Mouse (Mus musculus): ENCODE results near the gene Dse.

Gene Dse

DNA sequence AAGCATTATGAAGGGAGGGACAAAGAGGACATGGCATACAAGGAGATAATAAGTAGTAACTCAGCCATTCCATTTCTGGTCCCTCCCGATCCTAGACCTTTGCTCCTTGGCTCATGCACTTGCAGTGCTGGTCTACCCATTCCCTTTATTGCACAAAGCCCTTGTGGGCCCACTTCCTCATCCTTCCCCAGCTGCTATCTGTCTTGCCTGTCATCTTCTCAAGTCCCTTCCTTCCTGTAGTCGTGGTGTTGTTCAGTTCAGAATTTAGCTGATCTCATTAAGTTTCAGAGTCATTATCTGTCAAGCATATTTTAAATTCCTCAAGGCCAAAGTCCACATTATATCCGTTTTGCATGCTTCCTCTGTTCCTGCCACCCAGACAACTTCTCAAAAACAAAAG, 9.5 kb downstream of the Dse start:
- no peak for DNase-seq

GRCm38 (mm10) chr10:34197269-34197668, 10.2 kb downstream of the Dse start:
- no peak for DNase-seq

DNA sequence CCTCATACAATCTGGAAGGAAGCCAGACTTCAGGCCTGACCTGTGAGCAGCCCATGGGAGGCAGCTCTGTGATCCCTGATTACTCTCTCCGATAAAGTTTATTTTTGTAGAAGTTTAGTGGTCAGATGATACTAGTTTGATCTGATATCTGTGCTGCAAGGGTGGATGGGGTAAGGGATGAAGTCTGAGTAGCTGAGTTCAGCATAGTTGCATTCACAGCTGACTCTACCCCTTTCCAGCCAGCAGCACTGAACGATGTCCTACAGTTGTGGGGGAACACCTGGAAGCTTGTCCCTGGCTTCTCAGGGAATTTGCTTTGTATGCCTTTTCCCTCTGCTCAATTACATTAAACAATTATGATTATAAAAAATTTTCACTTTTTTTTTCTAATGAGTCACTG, 12.6 kb downstream of the Dse start:
- DNase-seq, result no peak

GRCm38 (mm10) chr10:34194503-34194902, 13.0 kb downstream of the Dse start:
- no peak for DNase-seq

DNA sequence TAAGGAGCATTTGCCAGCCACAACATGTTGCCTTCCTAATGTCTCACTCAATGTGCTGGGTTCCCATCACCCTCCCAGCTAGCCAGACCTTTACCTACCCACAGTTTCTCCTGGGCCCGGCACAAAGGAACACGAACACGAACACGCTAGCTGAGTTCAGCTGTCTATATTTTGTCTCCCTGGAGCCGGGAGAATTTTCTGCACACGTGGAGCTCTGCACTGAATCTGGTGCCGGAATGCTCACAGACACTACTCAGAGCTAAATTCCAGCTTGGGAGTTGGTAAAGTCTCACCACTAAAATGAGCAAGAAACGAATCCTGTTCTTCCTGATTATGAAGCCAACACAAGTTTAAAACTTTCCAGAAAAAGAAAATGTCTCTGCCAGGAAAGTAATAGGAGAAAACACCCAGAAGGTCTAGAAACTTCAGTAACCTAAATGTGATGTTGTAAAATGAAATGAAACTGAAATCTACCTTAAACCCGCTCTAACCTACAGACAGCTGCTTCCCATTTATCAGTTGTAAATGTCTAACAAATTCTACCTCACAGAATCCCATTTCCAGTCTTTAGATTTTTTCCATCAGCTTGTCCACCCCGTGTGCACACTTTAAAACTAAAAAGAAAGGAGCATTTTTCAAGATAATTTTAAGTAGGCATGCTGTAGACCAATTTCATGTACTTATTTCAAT, 20.8 kb downstream of the Dse start:
- no peak for DNase-seq

- DNase-seq, result no peak
Observed at GRCm38 (mm10) chr10:34185556-34185955, 22.0 kb downstream of the Dse start.

DNA sequence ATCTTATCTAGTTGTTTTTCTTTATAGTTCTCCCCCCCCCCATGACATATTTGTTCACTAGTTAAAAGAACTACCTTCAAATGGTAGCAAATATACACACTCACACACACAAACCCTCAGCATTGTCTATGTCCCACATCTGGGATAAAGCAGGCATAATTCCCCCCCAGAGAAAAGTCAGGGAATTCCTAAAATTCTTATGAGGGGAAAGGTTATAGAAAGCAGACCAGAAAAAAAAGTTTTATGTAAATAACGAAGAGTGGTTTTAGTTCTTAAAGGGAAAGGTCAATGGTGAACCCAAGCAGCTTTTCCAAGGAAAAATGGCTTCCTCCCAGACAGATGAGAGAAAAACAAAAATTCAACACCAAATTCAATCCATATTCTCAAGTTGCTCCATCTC, 22.6 kb downstream of the Dse start:
- no peak for DNase-seq

DNA sequence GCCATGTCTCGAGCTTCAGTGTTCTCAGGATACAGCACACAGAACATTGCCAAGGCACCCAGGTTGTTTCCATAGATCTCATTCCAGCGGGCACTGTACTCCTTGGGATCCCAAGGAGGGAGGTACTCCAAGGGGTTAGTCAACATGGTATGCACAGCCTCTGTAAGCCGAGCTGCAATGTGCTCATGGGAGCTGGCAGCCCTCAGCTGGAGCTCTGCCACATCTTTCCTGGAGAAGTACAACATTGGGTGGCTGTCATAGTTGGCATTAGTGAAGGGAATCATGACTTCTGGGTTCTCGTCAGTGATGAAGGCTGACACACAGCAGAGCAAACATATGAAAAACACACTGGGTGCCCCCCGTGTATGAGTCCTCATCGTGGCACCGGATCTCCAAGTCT, 23.8 kb downstream of the Dse start:
- no peak for DNase-seq

GRCm38 (mm10) chr10:34175870-34176606, 31.5 kb downstream of the Dse start:
- no peak for DNase-seq

DNA sequence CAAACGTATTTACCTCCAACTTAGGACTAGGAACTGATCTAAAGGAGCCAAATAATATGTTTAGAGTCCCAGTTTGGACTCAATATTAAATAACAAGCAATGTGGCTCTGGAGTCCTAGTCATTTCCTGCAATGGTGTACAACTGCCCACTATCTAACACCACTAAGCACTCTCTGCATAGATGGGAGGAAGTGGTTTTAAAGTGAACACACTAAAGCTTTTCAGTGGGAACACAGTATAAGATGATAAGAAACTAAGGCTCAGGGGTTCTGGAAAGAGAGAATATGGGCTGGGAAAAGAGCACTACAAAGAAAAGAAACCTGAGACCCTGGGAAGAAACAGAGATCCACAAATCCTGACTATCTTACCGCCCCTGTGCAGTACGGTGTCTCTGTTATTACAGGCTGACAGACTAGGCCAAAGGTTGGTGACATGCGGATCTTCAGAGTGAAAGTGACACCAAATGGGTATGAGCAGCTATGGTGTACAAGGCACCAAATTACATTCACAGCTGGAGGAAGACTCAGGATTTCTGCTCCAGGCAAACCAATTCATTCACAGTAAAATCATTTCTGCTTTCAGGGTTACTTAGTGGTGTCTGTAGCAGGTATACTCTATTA, 34.7 kb downstream of the Dse start:
- DNase-seq, result no peak

- DNase-seq, result no peak
Observed at GRCm38 (mm10) chr10:34171660-34172059, 35.9 kb downstream of the Dse start.

DNA sequence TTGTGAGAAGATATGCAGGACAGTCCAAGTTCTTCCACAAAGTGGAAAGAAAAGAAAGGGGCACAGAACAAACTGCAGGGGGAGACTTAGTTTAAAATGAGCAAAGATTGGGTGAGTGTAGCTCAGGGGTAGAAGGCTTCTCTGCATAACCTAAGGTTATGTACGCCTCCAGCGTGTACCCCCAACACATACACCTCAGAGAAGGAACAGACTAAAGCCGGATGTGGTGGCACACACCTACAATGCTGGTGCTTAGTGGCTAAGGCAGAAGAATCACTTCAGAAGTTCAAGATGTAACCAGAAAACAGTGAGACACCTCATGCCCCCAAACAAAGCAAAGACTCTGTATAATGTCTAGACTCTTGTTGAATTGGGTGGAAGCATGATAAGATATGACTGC, 36.3 kb downstream of the Dse start:
- no peak for DNase-seq

DNA sequence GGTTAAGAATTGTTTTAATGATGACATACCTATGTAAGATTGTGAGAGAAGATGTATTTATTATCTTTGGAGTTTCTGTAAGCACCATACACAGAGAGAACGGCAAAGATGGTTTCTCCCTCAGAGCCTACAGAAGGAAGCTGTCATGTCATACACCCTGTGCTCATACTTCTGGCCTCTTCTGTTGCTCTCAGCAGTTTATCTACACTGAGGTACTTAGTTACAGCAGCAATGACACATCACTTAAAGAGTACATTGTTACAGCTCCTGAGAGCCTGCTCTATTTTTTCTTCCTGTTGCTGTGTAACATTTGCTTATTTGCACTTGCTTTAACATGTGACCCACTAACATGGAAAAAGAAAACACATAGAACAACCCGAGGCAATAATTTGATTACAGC, 40.5 kb downstream of the Dse start:
- DNase-seq, result no peak

- DNase-seq, result no peak
Observed at GRCm38 (mm10) chr10:34155796-34156554, 51.5 kb downstream of the Dse start.

GRCm38 (mm10) chr10:34151827-34152226, 55.7 kb downstream of the Dse start:
- no peak for DNase-seq

DNA sequence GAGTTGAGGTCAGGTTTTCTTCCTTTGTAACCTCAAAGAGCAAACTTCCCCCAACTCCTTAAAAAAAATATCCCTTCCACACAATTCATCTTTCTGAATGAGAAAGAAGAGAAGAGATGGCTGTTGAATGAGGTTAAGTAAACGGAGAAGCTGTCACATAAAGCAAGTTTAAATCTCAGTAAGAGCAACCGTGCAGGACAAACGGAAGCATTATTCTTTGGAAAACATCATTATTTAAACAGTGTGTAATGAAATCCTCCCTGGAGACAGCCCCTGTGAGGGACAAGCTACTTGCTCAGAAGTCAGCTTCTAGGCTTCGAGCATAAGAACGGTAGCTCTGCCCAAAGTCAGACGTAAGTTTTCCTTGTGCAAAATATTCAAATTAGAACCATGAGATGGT, 57.1 kb downstream of the Dse start:
- DNase-seq, result no peak

DNA sequence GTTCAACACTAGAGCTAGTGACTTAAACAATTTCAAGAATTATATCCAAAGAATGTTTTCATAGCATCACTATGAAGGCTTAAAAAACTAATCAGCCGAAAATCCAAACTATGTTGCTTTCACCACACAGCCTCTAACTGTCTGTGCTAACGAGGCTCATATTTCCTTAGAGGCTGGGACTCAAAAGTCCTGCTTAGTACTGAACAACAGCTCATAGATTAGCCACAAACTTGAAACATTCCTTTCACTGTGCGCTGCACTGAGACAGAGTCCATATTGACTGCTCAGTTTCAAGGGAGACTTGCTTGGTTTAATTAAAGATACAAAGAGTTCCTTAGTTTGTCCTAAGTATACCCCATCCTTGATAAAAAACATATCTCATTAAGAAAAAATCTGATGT, 57.7 kb downstream of the Dse start:
- DNase-seq, result no peak

DNA sequence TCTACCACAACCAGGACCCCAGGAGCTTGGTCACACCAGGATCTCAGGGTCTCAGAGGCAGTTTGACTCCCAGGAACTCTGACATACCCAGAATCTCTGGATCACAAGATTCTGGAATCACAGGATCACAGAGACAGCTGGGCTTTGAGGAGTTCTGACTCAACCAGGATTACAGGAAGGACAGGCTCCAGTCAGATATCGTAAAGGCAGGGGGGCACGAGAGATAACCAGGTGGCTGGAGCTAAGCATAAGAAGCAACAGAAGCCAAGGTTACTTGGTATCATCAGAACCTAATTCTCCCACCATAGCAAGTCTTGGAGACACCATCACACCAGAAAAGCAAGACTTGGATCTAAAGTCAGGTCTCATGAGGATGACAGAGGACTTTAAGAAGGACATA, 65.8 kb downstream of the Dse start:
- DNase-seq, result no peak

DNA sequence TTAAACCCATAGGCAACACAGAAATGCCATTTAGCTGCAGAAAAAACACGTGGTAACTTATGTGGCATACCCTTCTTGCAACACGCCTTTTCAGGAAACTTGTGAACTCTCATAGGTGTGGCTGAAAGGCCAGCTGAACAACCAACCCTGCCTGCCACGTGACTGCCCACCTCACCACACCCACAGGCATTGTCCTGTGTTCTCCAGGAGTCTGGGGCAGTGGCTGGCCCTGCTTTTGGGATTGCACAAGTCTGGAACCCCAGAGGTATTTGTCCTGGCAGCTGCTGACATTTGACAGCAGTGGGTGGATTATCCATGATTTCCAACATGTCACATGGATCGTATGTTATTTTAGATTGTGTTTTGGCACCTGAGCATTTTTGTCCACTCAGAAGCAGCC, 67.7 kb downstream of the Dse start:
- no peak for DNase-seq

DNA sequence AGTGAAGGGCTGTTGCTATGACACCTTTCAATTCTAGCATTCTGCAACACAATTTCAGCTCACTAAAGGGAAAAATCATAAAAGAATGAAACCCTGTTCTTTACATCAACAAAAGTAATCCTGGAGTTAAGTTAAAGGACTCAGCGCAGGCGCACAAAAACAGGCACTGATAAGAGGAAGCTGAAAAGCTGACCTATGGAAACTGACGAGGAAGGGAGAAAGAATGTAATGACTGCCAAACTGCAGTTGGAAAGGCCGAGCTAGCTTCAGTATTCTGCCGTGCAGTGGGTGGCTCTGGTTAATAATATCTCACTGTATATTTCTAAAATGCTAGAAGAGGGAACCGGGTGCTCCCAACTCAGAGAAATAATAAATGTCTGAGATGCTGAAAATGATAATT, 69.5 kb downstream of the Dse start:
- DNase-seq, result no peak

DNA sequence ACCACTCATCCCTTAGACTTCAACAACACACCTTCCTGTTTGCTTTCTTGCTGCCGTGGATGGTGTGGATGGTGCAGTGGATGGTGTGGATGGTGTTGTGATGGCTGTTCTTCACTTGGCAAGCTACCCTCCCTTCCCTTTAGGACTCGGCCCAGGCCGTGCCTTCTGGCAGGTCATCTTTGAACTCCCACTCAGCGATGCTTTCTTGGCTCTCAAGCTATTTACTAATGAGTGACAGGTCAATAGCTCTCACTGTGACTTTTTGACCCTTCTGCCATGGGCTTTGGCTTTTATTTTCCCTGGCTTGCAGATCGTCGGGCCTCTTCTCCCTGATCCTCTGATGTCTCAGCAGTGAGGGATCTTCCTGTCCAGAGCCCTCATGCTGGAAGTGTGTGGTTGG, 71.1 kb downstream of the Dse start:
- no peak for DNase-seq

DNA sequence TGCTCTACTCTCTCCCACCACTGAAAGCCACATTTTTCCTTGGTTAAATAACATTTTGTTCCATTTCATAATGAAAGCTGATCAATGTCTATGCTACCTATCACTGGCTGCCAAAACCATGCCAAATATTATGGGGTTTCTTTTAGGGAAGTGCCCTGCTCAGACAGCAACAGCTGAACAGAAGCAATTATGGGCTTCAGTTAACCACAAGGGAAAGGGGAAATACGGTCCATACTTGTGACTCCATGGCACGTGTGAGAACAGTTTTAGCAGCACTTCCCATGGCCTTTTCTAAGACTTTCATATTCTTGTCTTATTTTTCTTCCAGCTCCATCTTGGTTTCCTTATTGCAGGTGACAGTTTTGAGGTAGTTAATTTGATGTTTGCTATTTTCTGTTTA, 76.2 kb downstream of the Dse start:
- no peak for DNase-seq

- DNase-seq, result no peak
Observed at GRCm38 (mm10) chr10:34128391-34128790, 79.1 kb downstream of the Dse start.

Data from cerebellum, adult 9-11 months (tissue).